Mouse (Mus musculus) cerebellum, postnatal 14 days (tissue): ENCODE data around the gene Ank2.
"Not testable (repeated sequence)": the region's sequence is repeated elsewhere in the genome, so short reads cannot be mapped to it uniquely, and the experiment has no call there.

Experiments used
- DNase-seq, 2 experiments: peaks; one replicate each; pipeline ENCODE4 v3.0.0; 2021; ENCODE audit warnings: mixed read lengths in 2 of 2

Gene Ank2

DNA sequence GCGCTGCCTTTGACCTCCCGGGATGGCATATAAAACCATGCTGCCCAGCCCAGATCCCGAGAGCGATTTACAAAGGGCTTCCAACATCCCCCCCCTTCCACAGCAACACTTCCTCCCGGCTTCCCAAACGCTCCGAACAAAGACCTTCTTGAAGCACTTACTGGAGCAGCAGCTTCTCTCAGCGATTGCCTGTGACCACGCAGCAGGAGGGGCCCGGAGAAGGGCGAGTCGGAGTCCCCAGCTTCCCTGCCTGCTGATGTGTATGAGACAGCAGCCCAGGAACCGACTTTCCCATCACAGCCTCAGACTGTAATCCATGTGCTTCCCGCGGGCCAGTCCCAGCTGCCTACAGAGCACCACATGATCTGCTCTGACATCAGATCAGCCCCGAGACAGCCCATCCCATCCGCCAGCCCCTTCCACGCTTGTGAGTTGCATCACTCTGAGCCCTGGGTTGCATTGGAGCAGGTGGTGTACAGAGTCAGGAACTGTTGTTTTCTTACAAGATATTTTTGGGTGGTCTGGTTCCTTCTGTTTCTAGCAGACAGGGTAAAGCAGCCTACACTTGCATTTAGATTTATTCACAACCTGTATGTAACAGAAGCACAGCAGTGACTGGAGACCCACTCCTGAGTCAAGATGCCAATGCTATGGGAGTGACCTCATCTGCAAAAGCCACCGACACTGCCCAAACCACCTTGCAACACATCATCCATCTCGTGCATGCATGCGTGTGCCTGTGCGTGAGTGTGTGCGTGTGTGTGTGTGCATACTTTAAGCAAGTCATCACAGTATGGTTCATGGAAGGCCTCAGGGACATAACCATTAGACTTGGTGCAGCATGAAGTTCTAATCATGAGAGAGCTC lies 90.2 kb downstream of the Ank2 start:
- DNase-seq, result peak; percentile 80 to 83

- peak in 1 of 2 experiments; percentile 41 for DNase-seq
These were observed 91.1 kb downstream of the Ank2 start for GRCm38 (mm10) chr3:127407868-127408574.

- DNase-seq, result no peak
These were observed 92.3 kb downstream of the Ank2 start for GRCm38 (mm10) chr3:127406883-127407282.

DNA sequence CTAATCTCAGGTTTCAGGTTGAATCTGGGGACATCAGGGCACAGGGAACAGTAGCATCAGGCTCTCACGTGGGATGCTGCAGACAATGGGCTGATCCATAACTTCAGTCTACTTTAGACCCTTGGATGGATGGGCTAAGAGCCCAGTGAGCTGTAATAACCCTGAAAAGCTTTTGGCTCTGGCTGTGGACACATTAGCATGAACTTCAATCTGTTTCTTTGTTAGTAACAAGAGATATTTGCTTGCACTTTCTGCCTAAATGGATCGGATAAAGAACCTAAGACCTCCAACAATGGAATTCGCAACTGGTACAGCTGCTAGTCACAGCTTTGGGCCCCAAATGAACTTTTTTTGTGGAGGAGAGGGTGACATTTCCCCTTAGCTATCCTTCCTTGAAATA lies 94.8 kb downstream of the Ank2 start:
- DNase-seq, result no peak

GRCm38 (mm10) chr3:127400976-127401375 lies 98.2 kb downstream of the Ank2 start:
- peak in 1 of 2 experiments; percentile 45 for DNase-seq

DNA sequence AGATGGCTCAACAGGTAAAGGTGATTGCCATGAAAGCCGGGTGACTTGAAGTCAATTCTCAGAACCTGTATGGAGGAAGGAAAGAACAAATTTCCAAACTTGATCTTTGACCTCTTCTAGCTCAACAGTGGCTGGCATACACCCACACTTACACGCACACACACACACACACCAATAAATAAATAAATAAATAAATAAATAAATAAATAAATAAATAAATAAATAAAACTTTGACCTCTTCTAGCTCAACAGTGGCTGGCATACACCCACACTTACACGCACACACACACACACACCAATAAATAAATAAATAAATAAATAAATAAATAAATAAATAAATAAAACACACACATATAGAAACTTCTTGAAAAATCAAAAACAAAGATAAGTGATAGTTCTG lies 98.7 kb downstream of the Ank2 start:
- not testable (repeated sequence) for DNase-seq

DNA sequence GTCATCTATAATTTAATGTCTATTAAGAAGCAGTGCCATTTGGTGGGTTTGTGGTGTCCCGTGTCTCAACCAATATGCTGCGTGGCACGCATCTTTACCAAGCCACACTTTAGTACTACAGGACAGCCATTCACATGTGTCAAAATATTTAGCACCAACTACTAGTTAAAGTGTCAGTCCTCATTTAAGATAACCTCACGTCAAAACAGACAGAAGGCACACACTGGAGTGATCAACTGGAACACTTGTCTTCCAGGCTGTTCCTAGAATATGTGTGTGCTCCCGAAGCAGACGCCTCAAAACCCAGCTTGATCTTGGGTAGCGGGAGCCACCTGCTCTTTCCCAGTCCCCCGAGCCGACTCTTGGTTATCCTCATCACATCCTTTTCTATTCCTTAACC lies 101.4 kb downstream of the Ank2 start:
- DNase-seq, result no peak

- DNase-seq, result no peak
These were observed 103.9 kb downstream of the Ank2 start for GRCm38 (mm10) chr3:127395202-127395601.

DNA sequence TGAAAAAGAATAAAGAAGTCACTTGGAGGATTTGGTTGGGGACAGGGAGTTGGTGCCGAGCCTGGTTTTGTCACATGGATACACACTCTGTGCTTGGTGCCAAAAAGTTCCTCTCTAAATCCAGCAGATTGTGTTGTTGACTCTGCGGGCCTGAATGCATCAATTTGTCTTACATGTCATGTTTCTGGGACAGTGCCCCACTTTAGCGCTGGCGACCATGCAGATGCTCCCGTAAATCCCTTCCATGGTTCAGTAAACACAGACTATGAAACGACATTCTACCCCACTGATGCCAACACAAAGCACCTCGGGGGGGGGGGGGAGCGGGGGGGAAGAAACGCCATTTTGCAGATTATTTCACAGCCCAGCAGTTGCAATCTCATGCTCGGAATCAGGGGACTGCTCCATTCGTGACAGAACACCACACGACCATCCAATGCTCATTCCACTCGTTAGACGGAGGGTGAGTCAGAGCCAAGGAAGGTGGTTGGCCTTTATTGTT lies 112.1 kb downstream of the Ank2 start:
- DNase-seq, result peak; percentile 61 to 75

DNA sequence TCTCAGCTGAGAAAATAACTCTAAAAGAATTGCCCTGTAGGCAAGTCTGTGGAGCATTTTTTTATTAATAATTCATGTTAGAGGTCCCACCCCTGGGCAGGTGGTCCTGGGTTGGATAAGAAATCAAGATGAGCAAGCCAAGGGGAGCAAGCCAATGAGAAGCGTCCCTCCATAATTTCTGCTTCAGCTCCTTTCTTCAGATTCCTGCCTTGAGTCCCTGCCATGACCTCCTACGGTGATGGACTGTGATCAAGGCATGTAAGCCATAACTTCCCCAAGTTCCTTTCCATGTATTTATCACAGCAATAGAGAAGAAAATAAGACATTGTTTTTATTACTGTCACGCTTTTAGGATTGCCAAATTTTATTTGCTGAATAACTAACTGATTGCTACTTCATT lies 115.9 kb downstream of the Ank2 start:
- DNase-seq, result peak; percentile 41 to 54

- peak in 1 of 2 experiments; percentile 24 for DNase-seq
These were observed 122.2 kb downstream of the Ank2 start for GRCm38 (mm10) chr3:127376901-127377460.

GRCm38 (mm10) chr3:127375956-127376660 lies 123.0 kb downstream of the Ank2 start:
- DNase-seq, result no peak

- no peak for DNase-seq
These were observed 124.9 kb downstream of the Ank2 start for GRCm38 (mm10) chr3:127374190-127374710.

DNA sequence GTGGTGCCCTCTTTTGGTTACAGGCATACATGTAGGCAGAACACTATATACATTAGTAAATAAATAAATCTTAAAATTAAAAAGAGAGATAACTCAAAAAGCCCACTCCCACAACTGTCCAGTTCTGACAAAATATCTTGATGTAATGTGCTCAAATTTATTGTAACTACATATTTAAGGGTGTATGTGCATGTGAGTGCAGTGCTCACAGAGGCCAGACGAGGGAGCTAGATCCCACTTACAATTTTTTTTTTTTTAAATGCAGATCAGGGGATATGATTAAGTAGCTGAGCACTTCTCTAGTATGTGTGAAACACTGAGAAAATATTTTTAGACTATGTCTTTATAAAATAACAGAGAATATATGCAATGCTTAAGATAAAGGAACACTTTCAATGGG lies 127.4 kb downstream of the Ank2 start:
- DNase-seq, result no peak

- DNase-seq, result no peak
These were observed 129.6 kb downstream of the Ank2 start for GRCm38 (mm10) chr3:127369529-127369928.

- DNase-seq, result no peak
These were observed 131.7 kb downstream of the Ank2 start for GRCm38 (mm10) chr3:127367450-127367849.

GRCm38 (mm10) chr3:127363512-127363911 lies 135.6 kb downstream of the Ank2 start:
- DNase-seq, result peak; percentile 66 to 75

- no peak for DNase-seq
These were observed 136.3 kb downstream of the Ank2 start for GRCm38 (mm10) chr3:127362611-127363393.

DNA sequence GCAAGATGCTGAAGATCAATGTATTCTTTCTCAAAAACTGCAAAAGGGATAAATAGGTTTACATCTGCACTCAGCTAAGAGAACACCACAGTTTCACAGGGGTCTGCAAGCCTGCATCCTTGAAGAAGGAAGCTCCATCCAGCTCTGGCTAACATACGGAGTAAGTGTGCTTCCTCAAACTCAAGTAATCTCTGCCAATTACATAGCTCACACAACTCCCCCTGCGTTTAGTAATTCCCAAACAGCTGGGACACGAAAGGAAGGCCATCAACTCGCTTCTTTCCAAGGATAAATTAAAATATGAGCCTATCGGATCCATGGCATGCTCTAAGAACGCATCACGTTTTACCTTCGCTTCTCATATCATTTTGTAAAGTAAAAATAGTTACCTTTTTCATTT lies 137.3 kb downstream of the Ank2 start:
- no peak for DNase-seq

GRCm38 (mm10) chr3:127361384-127361783 lies 137.8 kb downstream of the Ank2 start:
- no peak for DNase-seq

DNA sequence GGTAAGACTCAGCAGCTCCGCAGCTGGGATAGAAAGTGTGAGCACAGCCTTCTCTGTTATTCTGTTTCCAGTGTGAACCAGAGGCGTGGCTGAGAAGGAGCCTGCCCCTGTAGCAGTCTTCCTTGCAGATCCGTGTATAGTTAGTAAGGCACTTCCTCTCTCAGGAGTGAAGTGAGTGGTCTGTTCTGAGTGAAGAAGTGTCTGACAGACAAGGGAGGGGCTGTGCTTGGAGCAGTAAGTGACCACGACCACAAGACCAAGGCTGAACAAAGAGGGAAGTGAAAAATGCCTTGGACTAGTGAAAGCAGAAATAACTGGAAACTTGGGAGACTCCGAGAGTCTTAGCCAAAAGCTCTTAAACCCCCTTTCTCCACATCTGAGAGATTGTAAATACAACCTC lies 143.9 kb downstream of the Ank2 start:
- DNase-seq, result no peak
